In the genomic region with DNA sequence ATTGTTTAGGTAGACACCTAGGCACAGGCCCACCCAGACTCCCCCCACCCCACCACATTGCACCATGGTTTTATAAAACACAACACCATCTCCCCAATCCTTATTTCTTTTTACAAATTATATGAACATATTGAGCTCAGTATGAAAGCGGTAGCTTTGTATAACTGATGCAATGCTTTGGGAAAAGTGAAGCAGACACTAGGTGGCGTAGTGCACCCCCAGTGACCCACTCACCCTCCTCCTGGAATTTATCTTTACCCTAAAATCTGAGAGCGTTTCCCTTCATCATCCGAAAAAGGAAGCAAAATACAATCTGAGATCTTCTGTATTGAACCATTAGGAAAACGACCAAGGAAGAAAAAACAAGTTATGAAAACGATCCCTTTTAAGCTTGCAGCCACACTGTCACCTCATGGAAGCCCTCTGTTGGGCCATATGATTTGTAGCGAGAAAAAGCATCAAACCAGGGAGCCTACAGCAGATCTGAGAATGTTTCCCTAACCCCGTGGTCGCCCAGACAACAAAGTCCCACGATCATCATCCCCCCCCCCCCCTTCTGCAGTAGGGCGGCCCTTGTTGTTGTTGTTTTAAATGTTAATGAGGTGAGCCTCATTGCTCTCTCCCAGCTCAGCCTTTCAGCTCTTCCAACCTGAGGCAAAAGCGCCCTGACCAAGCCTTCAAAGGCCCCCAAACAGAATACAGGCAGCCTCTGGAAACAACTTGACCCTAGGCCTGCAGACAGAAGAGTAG, we compare ENCODE assay signal across 10 mouse cellular contexts.
A peak's percentile ranks its signal among the peaks of the same experiment; 100 is the strongest.
DNase-seq lines count a peak whose midpoint lies in the region; ATAC-seq and TF ChIP-seq lines count a peak whose summit lies in the region.
"Had no signal": no experiment of that assay in that cellular context is flagged by ENCODE, and none has a peak within 500 bp of the region (broad histone marks: within the 10 kb centered on the region; RNA-seq: fewer than 3 reads in every experiment).

No protein-coding gene starts in this region.

- H3K9ac ChIP-seq in heart, postnatal 0 days (replicated peaks; ENCODE audit: low read depth, low read length): no peak overlapping the region
- no peak overlapping the region for H3K9ac ChIP-seq in hindbrain, embryonic 14.5 days
- no peak overlapping the region for H3K9ac ChIP-seq in midbrain, embryonic 15.5 days
- H3K9ac ChIP-seq: heart, embryonic 13.5 days had no signal

- H3K4me3 ChIP-seq in heart, postnatal 0 days (ENCODE audit: low read depth, low read length): no peak overlapping the region
- no peak overlapping the region for H3K4me3 ChIP-seq in E14TG2a.4 (replicated peaks; ENCODE audit: low read length)
- H3K4me3 ChIP-seq in hindbrain, embryonic 14.5 days (replicated peaks; ENCODE audit: low read length): no peak overlapping the region
- H3K4me3 ChIP-seq in midbrain, embryonic 15.5 days: no peak overlapping the region
- H3K4me3 ChIP-seq: heart, embryonic 13.5 days had no signal

- H3K4me1 ChIP-seq in heart, postnatal 0 days (ENCODE audit: control insufficient read depth, insufficient read depth): no peaks in the 10 kb centered on the region
- peaks cover 3% of the 10 kb centered on the region; the same call in 1 of the 2 replicates for H3K4me1 ChIP-seq in E14TG2a.4 (replicated peaks; ENCODE audit: low read depth, low read length)
- peaks cover 13% of the 10 kb centered on the region; the same call in 1 of the 2 replicates for H3K4me1 ChIP-seq in hindbrain, embryonic 14.5 days (replicated peaks; ENCODE audit: control insufficient read depth, insufficient read depth, low read length)
- peaks cover 6% of the 10 kb centered on the region for H3K4me1 ChIP-seq in midbrain, embryonic 15.5 days

- no peak for DNase-seq in heart, postnatal 0 days (ENCODE audit: low spot score)
- DNase-seq in heart, adult 18-20 months: no peak
- DNase-seq in cerebellum, adult 9-11 months: peak; percentile 31
- DNase-seq in hindbrain, embryonic 14.5 days (ENCODE audit: low spot score): peak; percentile 64
- no peak for DNase-seq in urinary bladder, adult 2 months (ENCODE audit: low spot score)

- WGBS in heart, postnatal 0 days: 36% methylated on average over 12 of the region's 12 CpGs
- WGBS in hindbrain, embryonic 14.5 days: 5% methylated on average over 12 of the region's 12 CpGs
- 6% methylated on average over 12 of the region's 12 CpGs for WGBS in midbrain, embryonic 15.5 days

- H3K9me3 ChIP-seq in heart, postnatal 0 days (replicated peaks; ENCODE audit: control insufficient read depth, low read length): no peaks in the 10 kb centered on the region
- no peaks in the 10 kb centered on the region for H3K9me3 ChIP-seq in E14TG2a.4 (ENCODE audit: low read length)
- no peaks in the 10 kb centered on the region for H3K9me3 ChIP-seq in hindbrain, embryonic 14.5 days (ENCODE audit: control insufficient read depth, low read length)
- H3K9me3 ChIP-seq in midbrain, embryonic 15.5 days: no peaks in the 10 kb centered on the region
- H3K9me3 ChIP-seq: heart, embryonic 13.5 days had no signal

- H3K36me3 ChIP-seq in heart, postnatal 0 days (replicated peaks; ENCODE audit: control insufficient read depth, insufficient read depth, low read length): no peaks in the 10 kb centered on the region
- H3K36me3 ChIP-seq in E14TG2a.4 (ENCODE audit: insufficient read depth, low read length): no peaks in the 10 kb centered on the region
- H3K36me3 ChIP-seq in hindbrain, embryonic 14.5 days (replicated peaks; ENCODE audit: control insufficient read depth, insufficient read depth): no peaks in the 10 kb centered on the region
- H3K36me3 ChIP-seq in midbrain, embryonic 15.5 days (replicated peaks): no peaks in the 10 kb centered on the region
- H3K36me3 ChIP-seq: heart, embryonic 13.5 days had no signal

- H3K4me2 ChIP-seq in heart, postnatal 0 days (ENCODE audit: low read depth, low read length): no peak overlapping the region
- H3K4me2 ChIP-seq in hindbrain, embryonic 14.5 days (replicated peaks): no peak overlapping the region
- no peak overlapping the region for H3K4me2 ChIP-seq in midbrain, embryonic 15.5 days
- H3K4me2 ChIP-seq: heart, embryonic 13.5 days had no signal

- peak; percentile 49 for TF ChIP-seq CTCF in heart, postnatal 0 days (IDR thresholded peaks at IDR 0.05; ENCODE audit: low read depth)
- TF ChIP-seq CTCF in E14TG2a.4 (conservative IDR thresholded peaks at IDR 0.05; ENCODE audit: low read length): peak; percentile 53

- no peak for TF ChIP-seq EP300 in heart, postnatal 0 days (IDR thresholded peaks at IDR 0.05; ENCODE audit: low read depth)

- no peak for ATAC-seq in heart, postnatal 0 days (ENCODE audit: insufficient read depth, low read depth)
- ATAC-seq in hindbrain, embryonic 14.5 days (ENCODE audit: low FRiP score): no peak
- ATAC-seq in midbrain, embryonic 15.5 days (replicated peaks): peak; percentile 27; the same call in 1 of the 2 replicates
- ATAC-seq in frontal cortex, adult (ENCODE audit: low TSS enrichment): no peak

- no peak overlapping the region for H3K27ac ChIP-seq in heart, postnatal 0 days (ENCODE audit: low read depth)
- peak overlapping the region; percentile 32; the same call in 1 of the 2 replicates for H3K27ac ChIP-seq in hindbrain, embryonic 14.5 days
- H3K27ac ChIP-seq in midbrain, embryonic 15.5 days: no peak overlapping the region
- H3K27ac ChIP-seq: heart, embryonic 13.5 days; macrophage had no signal

- H3K27me3 ChIP-seq in heart, postnatal 0 days (ENCODE audit: control insufficient read depth, insufficient read depth, low read length): no peaks in the 10 kb centered on the region
- no peaks in the 10 kb centered on the region for H3K27me3 ChIP-seq in E14TG2a.4 (ENCODE audit: insufficient read depth, low read length)
- H3K27me3 ChIP-seq in hindbrain, embryonic 14.5 days (ENCODE audit: control insufficient read depth, insufficient read depth, low read length): no peaks in the 10 kb centered on the region
- peaks cover 8% of the 10 kb centered on the region; the same call in 1 of the 2 replicates for H3K27me3 ChIP-seq in midbrain, embryonic 15.5 days (replicated peaks)
- H3K27me3 ChIP-seq: heart, embryonic 13.5 days had no signal

Comparison
In these comparisons a context has a peak if more than half of its experiments do, and no peak if none do; other contexts are left out.
1. DNase-seq: peak in cerebellum, adult 9-11 months (single experiment) and hindbrain, embryonic 14.5 days (single experiment); none in heart, postnatal 0 days (single experiment), heart, adult 18-20 months (0 of 2) and urinary bladder, adult 2 months (single experiment).